Mouse (Mus musculus) myocyte (in vitro differentiated cells): ENCODE measurements around the gene Dohh.

ENCODE experiments used
- CEBPB ChIP-seq: IDR thresholded peaks from 2 replicates; pipeline ENCODE4 v1.6.1; 2011; ENCODE audit warnings: mild to moderate bottlenecking, moderate library complexity; ENCODE audit not compliant: poor library complexity, insufficient read depth, severe bottlenecking
- E2F4 ChIP-seq: IDR thresholded peaks from one replicate; pipeline ENCODE4 v1.6.1; 2011; ENCODE audit warnings: mild to moderate bottlenecking, control low read depth, moderate library complexity; ENCODE audit not compliant: insufficient read depth
- MAX ChIP-seq: IDR thresholded peaks from one replicate; pipeline ENCODE4 v1.6.1; 2011; ENCODE audit warnings: low read depth, mild to moderate bottlenecking, control low read depth
- MYOD1 ChIP-seq, 3 experiments: IDR thresholded peaks; one replicate each; pipeline ENCODE4 v1.6.1; 2011; ENCODE audit warnings: control low read depth in 2 of 3, low read depth in 2 of 3, mild to moderate bottlenecking in 2 of 3, moderate library complexity in 1 of 3; ENCODE audit not compliant: insufficient read length in 2 of 3, control insufficient read depth in 1 of 3
- MYOG ChIP-seq, 3 experiments: IDR thresholded peaks; one replicate each; pipeline ENCODE4 v1.6.1; 2011; ENCODE audit warnings: control low read depth in 2 of 3, low read depth in 2 of 3, mild to moderate bottlenecking in 2 of 3; ENCODE audit not compliant: insufficient read length in 2 of 3, control insufficient read depth in 1 of 3, insufficient read depth in 1 of 3
- POLR2A ChIP-seq: IDR thresholded peaks from one replicate; pipeline ENCODE4 v1.6.1; 2011; ENCODE audit warnings: low read depth, mild to moderate bottlenecking, control low read depth, moderate library complexity; ENCODE audit not compliant: insufficient read length
- POLR2AphosphoS2 ChIP-seq: IDR thresholded peaks from one replicate; pipeline ENCODE4 v1.6.1; 2011; ENCODE audit warnings: low read depth, control low read depth; ENCODE audit not compliant: insufficient read length
- REST ChIP-seq: IDR thresholded peaks from one replicate; pipeline ENCODE4 v1.6.1; 2011; ENCODE audit warnings: mild to moderate bottlenecking, control low read depth, moderate library complexity; ENCODE audit not compliant: insufficient read depth, insufficient read length
- SRF ChIP-seq: IDR thresholded peaks from one replicate; pipeline ENCODE4 v1.6.1; 2011; ENCODE audit warnings: low read depth; ENCODE audit not compliant: control insufficient read depth, insufficient read length
- TCF12 ChIP-seq: IDR thresholded peaks from one replicate; pipeline ENCODE4 v1.6.1; 2011; ENCODE audit warnings: mild to moderate bottlenecking, control low read depth; ENCODE audit not compliant: poor library complexity, insufficient read depth, severe bottlenecking
- TCF3 ChIP-seq: IDR thresholded peaks from one replicate; pipeline ENCODE4 v1.6.1; 2011; ENCODE audit warnings: low read depth, control low read depth; ENCODE audit not compliant: insufficient read length
- USF1 ChIP-seq: IDR thresholded peaks from one replicate; pipeline ENCODE4 v1.6.1; 2011; ENCODE audit warnings: low read depth, mild to moderate bottlenecking, control low read depth, moderate library complexity

GRCm38 (mm10) chr10:81399296-81399695, 15.1 kb downstream of the Dohh start:
- no peak for TF ChIP-seq CEBPB
- TF ChIP-seq USF1: no peak
- TF ChIP-seq POLR2A: no peak
- no peak for TF ChIP-seq TCF3
- TF ChIP-seq MYOD1 (IDR thresholded peaks at IDR 0.05; ENCODE audit: control insufficient read depth in 1 of 3, insufficient read length in 2 of 3, low read depth in 2 of 3): no peak
- no peak for TF ChIP-seq POLR2AphosphoS2
- TF ChIP-seq MAX: no peak
- no peak for TF ChIP-seq TCF12
- TF ChIP-seq E2F4: no peak
- TF ChIP-seq SRF: no peak
- TF ChIP-seq MYOG (IDR thresholded peaks at IDR 0.05; ENCODE audit: control insufficient read depth in 1 of 3, insufficient read depth in 1 of 3, insufficient read length in 2 of 3, low read depth in 2 of 3): no peak
- no peak for TF ChIP-seq REST
